Mouse (Mus musculus) ES-Bruce4 (cell line): ENCODE results near the gene Susd4.

Source experiments
- CTCF ChIP-seq: IDR thresholded peaks from one replicate; pipeline ENCODE4 v1.8.1; 2011; ENCODE audit warnings: low read depth, low read length
- POLR2A ChIP-seq: IDR thresholded peaks from one replicate; pipeline ENCODE4 v1.8.1; 2011; ENCODE audit warnings: low read length; ENCODE audit not compliant: insufficient read depth

DNA sequence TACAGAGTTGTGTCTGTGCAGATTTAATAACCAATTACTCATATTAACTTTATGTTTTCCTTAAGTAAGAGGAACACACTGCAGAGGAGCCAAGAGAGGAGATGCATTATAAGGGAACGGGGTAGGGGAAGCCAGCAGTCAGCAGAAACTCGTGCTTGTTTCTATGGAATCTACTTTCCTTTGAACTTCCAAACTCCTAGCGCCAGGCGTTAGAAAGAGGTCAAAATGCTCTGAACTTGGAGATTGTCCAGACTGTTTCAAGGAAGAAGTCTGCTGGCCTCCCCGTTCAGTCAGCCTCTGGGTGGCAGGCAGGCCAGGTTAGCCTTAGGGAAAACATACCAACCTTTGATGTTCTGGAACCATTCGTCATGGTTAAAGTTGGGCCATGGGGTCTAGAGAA lies 25.2 kb downstream of the Susd4 start:
- TF ChIP-seq POLR2A: no peak
- TF ChIP-seq CTCF: no peak
